Mouse (Mus musculus): ENCODE measurements around the gene Rdh16.
"Not testable (repeated sequence)": the region's sequence is repeated elsewhere in the genome, so short reads cannot be mapped to it uniquely, and the experiment has no call there.

Rdh16 gene

DNA sequence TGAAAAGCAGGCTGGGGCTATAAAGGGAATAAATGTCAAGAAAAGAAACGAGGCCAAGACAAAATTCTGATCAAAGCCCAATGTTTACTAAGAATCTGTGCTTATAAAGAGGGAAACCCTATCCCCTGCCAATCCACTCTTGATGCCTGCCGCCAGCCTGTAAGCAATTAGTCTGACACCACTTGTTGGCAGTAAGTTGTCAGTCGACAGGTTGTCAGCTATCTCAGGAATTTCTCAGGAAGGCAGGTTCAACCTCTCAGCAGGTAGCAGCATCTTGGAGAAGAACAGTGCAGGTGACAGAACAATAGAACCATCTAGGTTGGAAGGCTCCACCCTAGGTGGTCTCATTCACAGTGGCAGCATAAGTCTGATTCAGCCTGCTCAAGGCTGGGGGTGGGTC lies 28.2 kb downstream of the Rdh16 start:
- DNase-seq (ENCODE audit: low read depth in 1 of 2, low spot score in 2 of 2), result no peak

DNA sequence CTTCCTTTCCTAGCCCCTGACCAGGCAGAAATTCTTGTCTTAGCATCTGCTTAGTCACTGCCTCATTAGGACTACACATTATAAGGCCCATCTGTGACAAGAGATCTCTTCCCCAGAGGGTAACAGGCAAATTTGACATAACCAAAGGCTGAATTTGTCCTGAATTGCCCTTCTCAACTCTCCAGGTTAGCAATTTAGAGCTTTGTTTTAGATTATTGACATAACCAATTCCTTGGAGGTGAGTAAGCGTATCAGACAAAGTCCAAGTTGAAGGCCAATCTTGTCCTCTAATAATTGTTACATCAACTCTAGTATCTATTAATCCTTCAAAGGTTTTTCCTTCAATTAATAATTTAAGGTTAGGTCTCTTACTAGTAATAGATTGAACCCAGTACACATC lies 33.2 kb downstream of the Rdh16 start:
- DNase-seq (ENCODE audit: low read depth in 1 of 2, low spot score in 2 of 2), result not testable (repeated sequence)

DNA sequence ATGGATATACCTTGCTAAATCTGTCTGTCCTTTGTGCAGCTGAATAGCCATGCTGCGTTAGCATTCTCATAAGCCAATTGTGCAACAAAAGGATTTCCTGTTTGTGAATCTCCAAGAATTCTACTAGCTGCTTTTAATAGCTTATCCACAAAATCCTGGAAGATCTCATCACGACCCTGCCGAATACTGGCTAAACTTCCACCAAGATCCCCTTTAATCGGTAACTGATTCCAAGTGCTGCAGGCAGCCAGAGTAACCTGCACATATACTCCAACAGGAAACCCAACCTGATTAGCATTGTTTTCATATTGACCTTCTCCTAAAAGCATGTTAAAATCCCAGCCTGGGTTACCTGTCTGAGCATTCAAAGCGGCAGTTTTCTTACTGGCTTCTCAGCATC lies 34.3 kb downstream of the Rdh16 start:
- DNase-seq (ENCODE audit: low read depth in 1 of 2, low spot score in 2 of 2), result no peak

DNA sequence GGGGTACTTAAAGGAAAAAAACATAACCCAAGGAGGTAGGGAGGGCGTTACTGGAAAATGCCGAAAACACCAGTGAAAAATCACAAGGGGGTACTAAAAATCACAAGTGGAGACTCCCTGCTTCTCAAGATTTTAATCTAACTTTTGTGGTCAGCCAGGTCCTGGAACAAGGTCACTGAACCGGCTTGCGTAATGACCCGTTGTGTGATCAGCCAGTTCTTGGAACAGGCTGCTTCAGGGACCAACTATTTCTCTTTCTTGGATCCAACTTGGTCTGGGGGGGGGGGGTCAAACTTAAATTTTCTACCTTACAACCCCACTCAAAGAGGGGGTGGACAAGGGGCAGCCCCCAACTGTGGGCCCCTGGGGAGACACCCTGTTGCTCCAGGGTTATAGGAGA lies 36.8 kb downstream of the Rdh16 start:
- DNase-seq (ENCODE audit: low read depth in 1 of 2, low spot score in 2 of 2), result not testable (repeated sequence)

DNA sequence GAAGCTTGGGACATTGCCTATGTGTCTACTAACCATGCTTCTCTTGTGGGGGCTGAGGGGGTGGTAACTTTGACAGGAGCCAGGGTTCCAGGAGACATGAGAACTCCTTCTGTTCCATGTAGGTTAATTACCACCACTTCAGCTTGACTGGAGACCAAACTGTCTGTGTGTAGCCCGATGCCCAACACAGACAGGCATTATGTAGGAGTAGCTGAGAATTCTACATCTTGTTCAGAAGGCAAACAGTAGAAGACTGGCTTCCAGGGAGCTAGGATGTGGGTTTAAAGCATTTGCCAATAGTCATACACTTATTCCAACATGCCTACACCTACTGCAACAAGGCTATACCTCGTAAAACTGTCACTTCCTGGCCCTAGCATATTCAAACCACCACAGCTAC lies 37.6 kb downstream of the Rdh16 start:
- no peak for DNase-seq (ENCODE audit: low read depth in 1 of 2, low spot score in 2 of 2)

DNA sequence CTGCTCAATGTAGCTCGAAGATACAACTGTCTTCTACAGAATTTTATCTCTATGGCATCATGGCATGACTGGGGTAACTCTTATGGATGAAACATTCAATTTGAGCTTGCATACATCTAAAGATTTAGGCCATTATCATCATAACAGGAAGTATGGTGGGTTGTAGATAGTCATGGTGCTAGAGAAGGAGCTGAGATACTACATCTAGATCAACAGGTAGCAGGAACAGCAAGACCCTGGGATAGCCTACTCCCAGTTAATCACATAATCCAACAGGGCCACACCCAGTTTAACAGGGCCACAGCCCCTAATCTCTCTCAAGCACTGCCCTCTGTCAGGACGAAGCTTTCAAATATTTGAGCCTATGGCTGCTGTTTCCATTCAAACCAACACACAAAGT lies 39.8 kb downstream of the Rdh16 start:
- no peak for DNase-seq (ENCODE audit: low read depth in 1 of 2, low spot score in 2 of 2)

DNA sequence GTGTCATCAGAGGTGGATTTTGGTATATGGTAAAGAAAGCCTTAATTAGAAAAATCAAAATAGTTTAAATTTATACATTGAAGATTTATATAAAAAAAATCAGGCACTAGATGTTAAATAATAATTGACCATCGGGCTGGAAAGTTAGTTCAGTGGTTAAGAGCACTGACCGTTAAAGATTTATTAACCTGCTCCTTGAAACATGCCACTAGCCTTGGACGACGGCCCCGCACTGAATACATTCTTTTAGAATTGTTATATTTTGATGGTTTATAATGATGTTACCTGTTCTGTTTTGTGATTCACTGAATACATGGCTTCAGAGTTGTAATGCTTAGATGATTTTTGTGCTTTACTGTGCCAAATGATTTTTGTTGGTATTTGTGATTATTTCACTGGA lies 45.0 kb downstream of the Rdh16 start:
- not testable (repeated sequence) for DNase-seq (ENCODE audit: low read depth in 1 of 2, low spot score in 2 of 2)

DNA sequence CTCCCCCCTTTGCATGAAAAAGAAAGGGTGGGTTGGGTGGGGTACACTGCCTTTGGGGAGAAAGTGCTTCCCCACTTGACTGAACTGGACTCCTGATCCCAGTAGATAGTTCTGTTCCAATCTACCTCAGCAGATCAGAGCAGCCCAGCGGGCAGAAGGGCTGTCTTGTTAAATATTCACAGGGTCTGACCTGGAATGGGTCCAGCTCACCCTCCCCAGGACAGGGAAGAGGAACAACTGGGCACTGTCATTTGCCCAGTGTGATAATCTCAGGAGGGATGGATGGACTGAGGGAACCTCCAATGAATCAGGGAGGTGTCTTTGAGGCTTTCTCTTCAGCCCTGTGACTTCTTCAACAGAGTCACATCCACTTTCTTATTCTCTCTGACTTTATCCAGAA lies 47.1 kb downstream of the Rdh16 start:
- DNase-seq (ENCODE audit: low read depth in 1 of 2, low spot score in 2 of 2), result no peak

DNA sequence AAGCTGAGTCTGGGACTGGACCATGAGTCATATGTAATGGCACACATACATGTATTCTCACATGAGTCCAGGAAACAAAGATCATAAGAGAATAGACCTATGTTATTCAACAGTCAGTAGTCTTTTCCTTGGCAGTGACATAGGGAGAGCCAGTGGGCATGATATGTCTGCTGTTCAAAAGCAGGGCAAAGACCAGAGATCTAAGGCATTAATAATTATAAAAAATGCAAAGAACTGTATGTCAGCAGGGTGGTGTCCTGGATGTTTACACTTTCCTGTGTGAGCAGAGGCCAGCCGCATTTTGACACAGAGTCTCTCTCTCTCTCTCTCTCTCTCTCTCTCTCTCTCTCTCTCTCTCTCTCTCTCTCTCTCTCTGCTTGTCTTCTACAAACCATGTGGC lies 48.7 kb downstream of the Rdh16 start, which contains the start of gene Rdh19:
Gene Rdh19, plus strand, starts transcription at position 301 of the 400 bp plus-strand sequence.
- DNase-seq (ENCODE audit: low read depth in 1 of 2, low spot score in 2 of 2), result no peak

DNA sequence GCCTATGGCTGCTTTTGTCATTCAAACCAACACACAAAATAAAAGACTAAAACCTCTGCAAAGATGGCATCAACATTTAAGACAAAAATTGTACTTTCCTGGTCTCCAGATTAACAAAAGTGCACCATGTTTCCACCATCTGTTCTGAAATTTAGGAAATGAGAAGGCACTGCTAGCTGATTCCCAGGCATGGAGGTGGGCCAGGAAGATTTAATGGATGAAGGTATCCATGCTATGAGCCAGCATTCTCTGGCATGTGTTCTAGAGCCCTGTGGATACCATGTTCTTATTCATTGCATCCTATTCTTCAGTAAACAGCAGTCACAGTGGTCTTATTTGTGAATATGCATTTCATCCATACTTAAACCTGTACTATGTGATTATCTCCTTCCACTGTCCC lies 55.4 kb downstream of the Rdh16 start:
- DNase-seq (ENCODE audit: low read depth in 1 of 2, low spot score in 2 of 2), result no peak

DNA sequence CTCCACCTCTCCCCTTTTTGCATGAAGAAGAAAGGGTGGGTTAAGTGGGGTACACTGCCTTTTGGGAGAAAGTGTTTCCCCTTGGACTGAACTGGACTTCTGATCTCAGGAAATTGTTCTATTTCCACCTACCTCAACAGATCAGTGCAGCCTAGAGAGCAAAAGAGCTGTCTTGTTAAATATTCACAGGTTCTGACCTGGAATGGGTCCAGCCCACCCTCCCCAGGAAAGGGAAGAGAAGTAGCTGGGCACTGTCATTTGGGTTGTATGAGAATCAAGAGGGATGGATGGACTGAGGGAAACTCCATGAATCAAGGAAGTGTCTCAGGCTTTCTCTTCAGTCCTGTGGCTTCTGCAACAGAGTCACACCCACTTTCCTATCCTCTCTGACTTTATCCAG lies 64.0 kb downstream of the Rdh16 start:
- DNase-seq (ENCODE audit: low read depth in 1 of 2, low spot score in 2 of 2), result no peak

DNA sequence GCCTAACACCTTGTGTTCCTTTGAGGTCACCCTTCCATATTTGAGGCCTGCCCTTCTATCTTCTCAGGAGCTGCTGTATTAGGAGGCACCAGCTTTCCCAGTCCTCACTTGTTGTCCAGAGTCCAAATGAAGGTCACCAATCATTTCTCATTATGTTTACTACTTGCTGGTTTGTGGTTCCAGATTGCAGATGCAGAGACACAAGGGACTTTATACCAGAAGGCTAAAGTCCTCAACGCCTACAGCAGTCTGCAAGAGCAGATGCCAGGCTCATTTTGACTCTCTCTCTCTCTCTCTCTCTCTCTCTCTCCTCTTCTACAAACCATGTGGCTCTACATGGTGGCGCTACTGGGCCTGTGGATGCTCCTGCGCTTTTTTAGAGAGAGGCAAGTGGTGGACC lies 65.3 kb downstream of the Rdh16 start, which contains the start of gene Rdh16f2:
Gene Rdh16f2, plus strand, starts transcription at position 243 of the 400 bp plus-strand sequence.
- no peak for DNase-seq (ENCODE audit: low read depth in 1 of 2, low spot score in 2 of 2)

DNA sequence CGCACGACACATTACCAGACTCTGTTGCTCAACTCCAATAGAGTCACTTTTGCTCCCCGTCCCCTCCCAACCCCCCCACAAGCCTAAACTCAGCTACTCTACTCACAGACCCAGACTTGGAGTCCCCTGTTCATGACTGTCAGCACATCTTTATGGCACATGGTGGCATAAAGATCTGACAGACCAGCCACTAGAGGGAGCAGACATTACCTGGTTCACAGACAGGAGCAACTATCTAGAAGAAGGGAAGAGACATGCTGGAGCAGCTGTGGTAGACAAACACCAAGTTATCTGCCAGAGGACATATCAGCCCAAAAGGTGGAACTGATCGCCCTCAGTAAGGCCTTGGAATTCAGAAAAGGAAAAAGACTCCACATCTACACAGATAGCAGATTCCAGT lies 71.5 kb downstream of the Rdh16 start:
- no peak for DNase-seq (ENCODE audit: low read depth in 1 of 2, low spot score in 2 of 2)

DNA sequence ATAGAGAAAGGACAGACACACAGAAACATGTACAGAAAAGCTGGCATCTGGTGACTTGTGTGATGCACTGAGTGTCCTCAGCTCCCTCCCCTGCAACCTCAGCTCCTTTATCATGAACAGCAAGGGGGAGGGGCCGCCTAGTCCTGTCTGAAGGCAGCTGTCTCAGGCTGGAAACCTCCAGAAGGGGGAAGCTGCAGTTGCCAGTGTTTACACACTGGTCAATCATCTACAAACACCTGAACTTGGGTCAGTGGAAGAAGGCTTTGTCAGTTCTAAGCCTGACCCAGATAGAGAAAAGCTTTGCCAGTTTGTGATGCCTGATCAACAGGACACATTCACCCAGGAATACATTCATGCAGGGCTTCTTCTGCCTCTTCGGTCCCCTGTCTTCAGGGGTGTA lies 76.7 kb downstream of the Rdh16 start:
- no peak for DNase-seq (ENCODE audit: low read depth in 1 of 2, low spot score in 2 of 2)

DNA sequence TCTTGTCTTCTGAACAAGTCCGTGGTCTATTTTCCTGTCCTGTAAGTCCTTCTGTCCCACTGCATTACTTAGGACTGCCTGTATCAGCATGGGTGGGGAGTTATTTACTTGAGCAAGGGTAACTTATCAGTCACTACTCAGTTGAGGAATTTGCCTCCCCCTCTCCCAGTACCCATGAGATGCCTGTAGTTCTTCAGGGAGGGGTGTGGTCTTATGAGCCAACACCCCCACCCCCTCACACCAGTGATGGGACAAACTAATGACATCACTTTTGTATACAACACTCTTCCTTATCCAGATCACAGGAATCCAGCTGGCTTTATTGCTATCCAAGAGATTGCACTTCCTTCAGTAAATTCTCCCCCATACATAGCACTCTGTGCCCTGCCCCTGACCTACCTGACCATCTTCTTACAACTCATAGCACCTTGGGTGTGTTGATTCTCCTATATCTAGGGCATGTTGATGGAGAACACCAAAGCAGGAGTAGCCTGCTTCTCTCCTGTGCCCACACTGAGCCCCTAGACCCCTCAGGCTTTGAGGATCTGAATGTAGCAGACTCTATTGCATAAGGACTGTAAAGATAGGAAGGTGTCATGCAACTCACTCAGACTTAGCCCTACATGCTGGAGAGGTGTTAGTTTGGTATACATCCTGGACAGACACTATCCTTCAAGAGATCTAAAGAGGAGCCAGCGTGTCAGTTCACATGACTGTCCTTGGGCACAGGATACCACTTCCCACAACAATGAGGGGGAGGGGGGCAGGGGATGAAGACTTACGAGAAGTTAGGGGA lies 77.5 kb downstream of the Rdh16 start:
- no peak for DNase-seq (ENCODE audit: low read depth in 1 of 2, low spot score in 2 of 2)

DNA sequence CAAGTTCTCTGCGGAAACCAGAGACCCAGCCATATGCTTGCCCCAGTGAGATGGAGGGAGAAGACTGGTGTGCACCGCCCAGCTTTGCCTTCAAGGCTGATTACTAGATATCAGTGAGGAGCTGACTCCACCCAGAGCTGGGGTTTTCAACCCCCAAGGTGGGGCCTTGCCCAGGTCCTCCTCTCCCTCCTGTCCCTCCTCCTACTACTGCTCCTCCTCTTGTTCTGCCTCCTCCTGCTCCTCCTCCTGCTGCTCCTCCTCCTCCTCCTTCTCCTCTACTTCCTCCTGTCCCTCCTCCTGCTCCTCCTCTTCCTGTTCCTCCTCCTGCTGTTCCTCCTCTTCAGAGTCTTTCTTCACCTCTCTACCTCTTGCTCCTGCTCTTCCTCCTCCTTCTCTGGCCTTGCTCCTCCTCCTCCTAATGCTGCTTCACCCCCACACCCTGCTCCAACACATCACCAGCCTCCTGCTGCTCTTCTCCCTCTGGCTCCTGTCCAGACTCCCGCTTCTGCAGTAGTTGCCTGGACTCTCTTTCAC lies 78.3 kb downstream of the Rdh16 start:
- DNase-seq (ENCODE audit: low read depth in 1 of 2, low spot score in 2 of 2), result no peak

DNA sequence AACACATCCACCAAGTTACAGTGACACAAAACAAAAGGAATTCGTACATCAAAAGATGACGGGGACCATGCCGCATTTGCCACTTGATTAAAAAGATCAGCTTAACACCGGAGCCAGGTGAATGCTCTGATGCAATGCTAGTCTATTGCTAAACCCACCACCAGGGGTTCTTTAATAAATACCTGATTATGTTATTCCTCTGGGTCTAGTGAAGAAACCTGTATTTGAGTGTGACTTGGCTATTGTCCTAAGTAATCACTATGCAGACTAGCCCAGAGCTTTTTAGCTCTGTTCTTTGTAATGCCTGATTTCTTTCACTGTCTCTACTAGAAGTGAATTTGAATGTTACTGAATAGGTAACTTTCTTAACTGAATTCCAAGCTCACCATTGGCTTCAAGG lies 80.1 kb downstream of the Rdh16 start:
- no peak for DNase-seq (ENCODE audit: low read depth in 1 of 2, low spot score in 2 of 2)

DNA sequence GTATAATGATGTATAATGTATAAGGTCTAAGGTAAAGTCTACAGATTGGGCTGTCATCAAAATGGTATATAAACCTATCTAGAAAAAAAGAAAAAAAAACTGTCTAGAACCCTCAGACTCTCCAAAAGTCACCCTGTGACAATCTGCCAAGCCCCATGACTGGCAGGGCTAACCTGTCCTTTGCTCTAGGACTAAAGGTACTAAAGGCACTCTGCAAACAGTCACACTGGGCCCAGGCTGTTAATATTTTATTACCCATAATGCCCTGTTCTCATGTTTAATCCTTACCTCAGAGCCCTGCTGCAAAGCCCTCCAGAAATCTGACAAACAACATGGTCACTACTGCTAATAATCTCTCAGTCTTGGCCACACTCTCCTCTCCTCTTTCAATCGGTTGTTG lies 85.6 kb downstream of the Rdh16 start:
- no peak for DNase-seq (ENCODE audit: low read depth in 1 of 2, low spot score in 2 of 2)

DNA sequence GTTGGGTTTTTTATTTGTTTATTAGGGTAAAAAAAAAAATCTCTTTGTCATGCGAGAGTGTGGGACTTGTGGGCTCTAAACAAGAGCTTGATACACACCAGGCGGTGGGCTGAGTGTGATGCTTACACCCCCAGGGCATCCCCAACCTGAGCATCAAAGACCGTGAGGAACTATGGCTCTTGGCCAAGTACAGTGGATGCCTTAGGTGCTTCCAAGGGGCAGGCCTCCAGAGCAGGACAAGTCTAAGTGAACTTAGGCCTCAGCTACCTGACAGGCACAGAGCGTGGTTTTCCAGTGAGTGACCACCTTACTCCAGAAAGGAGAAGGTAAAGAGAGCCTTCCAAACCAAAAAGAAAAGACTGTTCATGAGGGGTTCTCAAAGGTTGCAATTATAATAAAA lies 86.0 kb downstream of the Rdh16 start:
- no peak for DNase-seq (ENCODE audit: low read depth in 1 of 2, low spot score in 2 of 2)

DNA sequence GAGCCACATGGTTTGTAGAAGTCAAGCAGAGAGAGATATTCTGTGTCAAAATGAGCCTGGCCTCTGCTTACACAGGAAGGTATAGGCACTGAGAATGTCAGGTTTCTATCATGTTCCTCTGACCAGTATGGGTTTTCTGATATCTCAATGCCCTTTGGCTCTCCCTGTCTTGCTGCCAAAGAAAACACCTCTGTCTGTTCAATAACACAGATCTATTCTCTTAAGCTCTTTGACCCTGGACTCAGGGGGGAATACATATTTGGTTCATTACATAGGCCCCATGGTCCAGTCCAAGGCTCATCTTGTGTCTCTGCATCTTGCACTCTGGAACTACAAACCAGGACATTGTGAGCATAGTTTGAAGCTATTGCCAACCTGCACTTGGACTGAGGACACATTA lies 87.7 kb downstream of the Rdh16 start, which contains the start of gene Rdh7:
Gene Rdh7, minus strand, starts transcription at position 213 of the 400 bp plus-strand sequence.
- DNase-seq (ENCODE audit: low read depth in 1 of 2, low spot score in 2 of 2), result no peak

DNA sequence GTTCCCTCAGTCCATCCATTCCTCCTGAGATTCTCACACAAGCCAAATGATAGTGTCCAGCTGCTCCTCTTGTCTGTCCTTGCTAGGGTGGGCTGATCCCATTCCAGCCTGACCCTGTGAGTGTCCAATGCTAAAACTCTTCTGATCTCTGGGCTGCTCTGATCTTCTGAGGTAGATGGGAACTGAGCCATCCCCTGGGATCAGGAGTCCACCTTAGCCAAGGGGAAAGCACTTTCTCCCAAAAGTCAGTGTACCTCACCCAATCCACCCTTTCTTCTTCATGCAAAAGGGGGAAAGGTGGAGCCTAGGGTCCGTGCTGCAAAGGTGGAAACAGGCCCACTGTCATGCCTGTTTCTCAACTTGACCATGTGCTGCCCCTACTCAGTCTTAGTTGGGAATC lies 90.5 kb downstream of the Rdh16 start:
- no peak for DNase-seq (ENCODE audit: low read depth in 1 of 2, low spot score in 2 of 2)

DNA sequence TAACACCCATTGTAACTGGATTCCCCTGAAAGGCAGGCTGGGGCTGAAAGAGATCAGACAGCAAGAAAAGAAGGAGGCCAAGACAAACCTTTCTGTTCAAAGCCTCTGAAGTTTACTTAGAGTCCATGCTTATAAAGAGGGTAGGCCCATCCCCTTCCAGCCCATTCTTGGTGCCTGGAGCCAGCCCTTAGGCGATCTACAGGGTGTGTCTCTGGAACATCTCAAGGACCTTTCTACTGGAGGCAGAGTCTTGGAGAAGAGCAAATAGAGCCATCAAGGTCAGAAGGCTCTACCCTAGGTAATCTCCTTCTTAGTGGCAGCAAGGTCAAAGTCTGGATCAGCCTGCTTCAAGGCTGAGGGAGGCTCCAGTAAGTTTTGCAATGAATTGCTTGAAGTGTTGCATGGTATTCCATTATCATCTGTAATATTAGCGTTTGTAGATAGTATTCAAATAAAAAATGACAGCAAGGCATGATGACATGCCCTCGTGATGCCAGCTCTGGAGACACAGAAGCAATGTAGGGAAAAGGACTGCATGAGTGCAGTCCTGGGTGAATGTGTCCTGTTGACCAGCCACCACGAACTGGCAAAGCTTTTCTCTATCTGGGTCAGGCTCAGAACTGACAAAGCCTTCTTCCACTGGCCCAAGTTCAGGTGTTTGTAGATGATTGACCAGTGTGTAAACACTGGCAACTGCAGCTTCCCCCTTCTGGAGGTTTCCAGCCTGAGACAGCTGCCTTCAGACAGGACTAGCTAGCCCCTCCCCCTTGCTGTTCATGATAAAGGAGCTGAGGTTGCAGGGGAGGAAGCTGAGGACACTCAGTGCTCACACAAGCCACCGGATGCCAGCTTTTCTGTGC lies 92.4 kb downstream of the Rdh16 start:
- DNase-seq (ENCODE audit: low read depth in 1 of 2, low spot score in 2 of 2), result not testable (repeated sequence)

All from monocyte, adult 2 months (primary cell).